Mouse (Mus musculus) ES-E14 (cell line): Measurements from ENCODE around the gene Catsperg1. TPM values are rescaled to one million over a fixed set of nuclear protein-coding genes. Genes with fewer than 3 reads are reported as not detected.

Experiments used
- DNase-seq: peaks from one replicate; pipeline ENCODE4 v3.0.0-alpha.2; 2013; ENCODE audit warnings: low read depth, low spot score
- H3K27ac ChIP-seq: 2 replicates; pipeline ENCODE4 v1.5.1; 2012; ENCODE audit warnings: low read depth, mild to moderate bottlenecking, low read length, moderate library complexity, mixed read lengths; ENCODE audit not compliant: poor library complexity, insufficient read depth, severe bottlenecking
- H3K36me3 ChIP-seq: 2 replicates; pipeline ENCODE4 v1.6.1; 2012; ENCODE audit warnings: mild to moderate bottlenecking, low read length, moderate library complexity, mixed read lengths; ENCODE audit not compliant: control insufficient read depth, poor library complexity, insufficient read depth, severe bottlenecking
- H3K4me1 ChIP-seq, 2 experiments: fragments of 150-350 bp in 1 of 2; sonication (generic) in 1 of 2; 2 replicates each; pipeline ENCODE4 v1.6.1; 2012; ENCODE audit warnings: low read length in 2 of 2, mild to moderate bottlenecking in 1 of 2, mixed read lengths in 1 of 2; ENCODE audit not compliant: control insufficient read depth in 2 of 2, insufficient read depth in 2 of 2, poor library complexity in 1 of 2
- H3K4me3 ChIP-seq, 2 experiments: fragments of 150-350 bp in 1 of 2; sonication (generic) in 1 of 2; 2 replicates each; pipeline ENCODE4 v1.5.1; 2012; ENCODE audit warnings: low read length in 2 of 2, low read depth in 1 of 2, mild to moderate bottlenecking in 1 of 2, mixed read lengths in 1 of 2; ENCODE audit not compliant: insufficient read depth in 1 of 2, poor library complexity in 1 of 2, severe bottlenecking in 1 of 2
- H3K9ac ChIP-seq: 2 replicates; pipeline ENCODE4 v1.6.1; 2012; ENCODE audit warnings: low read depth, mild to moderate bottlenecking, low read length, mixed read lengths; ENCODE audit not compliant: poor library complexity, insufficient read depth, severe bottlenecking
- H3K9me3 ChIP-seq: fragments of 150-350 bp; sonication (generic); 2 replicates; pipeline ENCODE4 v1.6.1; 2012; ENCODE audit warnings: low read depth, mild to moderate bottlenecking, low read length; ENCODE audit not compliant: control insufficient read depth, insufficient read depth
- CHD2 ChIP-seq: IDR thresholded peaks from 2 replicates; pipeline ENCODE4 v1.6.1; 2014; ENCODE audit warnings: mild to moderate bottlenecking, low read depth, low read length, inconsistent platforms
- HCFC1 ChIP-seq: IDR thresholded peaks from 2 replicates; pipeline ENCODE4 v1.6.1; 2012; ENCODE audit warnings: low read length, inconsistent platforms, borderline replicate concordance; ENCODE audit not compliant: insufficient read depth
- MAFK ChIP-seq: IDR thresholded peaks from 2 replicates; pipeline ENCODE4 v1.6.1; 2014; ENCODE audit warnings: mild to moderate bottlenecking, low read depth, low read length, inconsistent platforms; ENCODE audit not compliant: insufficient read depth
- ZC3H11A ChIP-seq: IDR thresholded peaks from 2 replicates; pipeline ENCODE4 v1.6.1; 2012; ENCODE audit warnings: low read depth, mild to moderate bottlenecking, inconsistent platforms, low read length, borderline replicate concordance
- ZNF384 ChIP-seq: IDR thresholded peaks from 2 replicates; pipeline ENCODE4 v1.6.1; 2012; ENCODE audit warnings: low read depth, low read length, inconsistent platforms
- in situ Hi-C, 2 experiments: fragments of 600-800 bp; cut with MboI; formaldehyde crosslinking; loops; one replicate each; pipeline ENCODE4 v1.15.1; 2025; ENCODE audit warnings: low sequenced_read_pairs in 2 of 2, inconsistent platforms in 1 of 2; ENCODE audit not compliant: unreplicated experiment in 2 of 2
- total RNA-seq: library from RNA; depleted of rRNA; stranded (reverse); fragments of 300-350 nt; gene quantifications from 2 replicates; pipeline ENCODE4 v1.2.3, GENCODE M21; 2012

Gene Catsperg1
- total RNA-seq, 1 experiment = 2.9 TPM

DNA sequence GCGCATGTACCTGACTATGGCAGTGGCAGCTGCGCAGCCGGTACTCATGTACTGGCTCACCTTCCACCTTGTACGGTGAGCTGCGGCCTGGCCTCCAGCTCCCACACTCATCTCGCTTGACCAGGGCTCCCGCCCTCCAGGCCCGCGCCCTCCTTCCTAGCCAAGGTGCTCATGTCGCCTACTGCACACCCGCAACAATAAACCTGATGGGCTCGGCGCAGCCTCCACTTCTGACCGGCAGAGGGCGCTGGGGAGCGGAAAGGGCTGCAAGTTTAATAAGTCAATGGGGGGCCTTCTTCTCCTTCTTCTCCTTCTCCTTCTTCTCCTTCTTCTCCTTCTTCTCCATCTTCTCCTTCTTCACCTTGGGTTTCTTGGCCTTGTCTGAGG is 33.5 kb upstream of the Catsperg1 start:
- H3K9ac ChIP-seq = peak overlapping the region; percentile 45; the same call in 1 of the 2 replicates
- DNase-seq = peak; percentile 83

DNA sequence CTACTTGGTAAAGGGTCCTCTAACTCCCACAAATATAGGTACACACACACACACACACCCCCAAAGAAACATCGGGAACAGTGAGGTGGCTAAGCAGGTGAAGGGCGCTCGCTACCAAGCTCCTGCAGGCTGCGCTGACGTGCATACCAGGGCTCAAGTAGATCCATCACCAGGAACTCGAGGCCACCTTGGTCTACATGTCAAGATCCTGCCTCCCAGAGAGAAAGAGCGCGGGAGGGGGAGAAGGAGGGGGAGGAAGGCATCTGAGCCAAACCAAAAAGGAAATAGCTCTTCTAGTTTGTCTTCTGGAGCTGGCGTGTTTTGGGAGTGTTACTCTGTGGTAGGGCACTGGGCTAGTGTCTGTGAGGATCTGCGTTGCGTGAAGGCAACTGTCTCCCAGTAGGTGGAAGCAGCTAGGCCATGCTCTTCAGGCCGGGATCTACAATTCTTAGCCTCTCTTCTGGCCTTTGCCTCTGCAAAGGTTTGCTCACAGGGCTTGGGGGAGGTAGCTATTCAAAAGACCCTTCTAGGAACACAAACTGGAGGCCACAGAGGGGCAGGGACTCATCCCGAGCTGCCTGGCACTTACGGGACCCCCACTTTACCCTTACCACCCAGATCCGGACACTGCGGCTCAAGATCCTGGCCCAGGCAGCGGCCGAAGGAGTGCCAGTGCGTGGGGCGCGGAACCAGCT is 32.9 kb upstream of the Catsperg1 start:
- no peak for DNase-seq
- no peaks in the 10 kb centered on the region for H3K9me3 ChIP-seq

More for the DNA sequence above, 33.5 kb upstream of the Catsperg1 start:
- Histone ChIP-seq H3K9me3 (no peaks in the 10 kb centered on the region), H3K4me3 (peak overlapping the region; percentile 48 to 57), H3K4me1 (peaks cover 0 to 17% of the 10 kb centered on the region in 2 experiments; a peak in 1 of 4 replicates), H3K36me3 (peaks cover 22% of the 10 kb centered on the region; the same call in 1 of the 2 replicates), H3K27ac (0 out of 2 replicates have a peak overlapping the region, but pooled peaks have one; percentile 56)
- no peak for TF ChIP-seq MAFK
- TF ChIP-seq ZNF384 = no peak
- no peak for TF ChIP-seq CHD2
- TF ChIP-seq HCFC1 = no peak
- TF ChIP-seq ZC3H11A = no peak
- in situ Hi-C loops = no loop called here

GRCm38 (mm10) chr7:29246015-29246414 is 32.2 kb upstream of the Catsperg1 start:
- Histone ChIP-seq H3K9me3 (no peaks in the 10 kb centered on the region), H3K27ac (no peak overlapping the region), H3K9ac (no peak overlapping the region), H3K4me3 (no peak overlapping the region), H3K36me3 (peaks cover 29% of the 10 kb centered on the region; the same call in 1 of the 2 replicates), H3K4me1 (peaks cover 0 to 17% of the 10 kb centered on the region in 2 experiments; a peak in 1 of 4 replicates)
- no peak for TF ChIP-seq ZC3H11A
- TF ChIP-seq ZNF384 = no peak
- DNase-seq = no peak
- in situ Hi-C loops = no loop called here

More for the DNA sequence above, 32.9 kb upstream of the Catsperg1 start:
- Histone ChIP-seq H3K4me1 (peaks cover 0 to 17% of the 10 kb centered on the region in 2 experiments; a peak in 1 of 4 replicates), H3K9ac (peak overlapping the region; percentile 12; the same call in 1 of the 2 replicates), H3K4me3 (peak overlapping the region; percentile 41 to 48; a peak in 3 of 4 replicates), H3K27ac (no peak overlapping the region), H3K36me3 (peaks cover 24% of the 10 kb centered on the region; the same call in 1 of the 2 replicates)
- in situ Hi-C loops = no loop called here
- TF ChIP-seq CHD2 = no peak
- no peak for TF ChIP-seq HCFC1
- no peak for TF ChIP-seq ZC3H11A
- no peak for TF ChIP-seq MAFK
- no peak for TF ChIP-seq ZNF384

DNA sequence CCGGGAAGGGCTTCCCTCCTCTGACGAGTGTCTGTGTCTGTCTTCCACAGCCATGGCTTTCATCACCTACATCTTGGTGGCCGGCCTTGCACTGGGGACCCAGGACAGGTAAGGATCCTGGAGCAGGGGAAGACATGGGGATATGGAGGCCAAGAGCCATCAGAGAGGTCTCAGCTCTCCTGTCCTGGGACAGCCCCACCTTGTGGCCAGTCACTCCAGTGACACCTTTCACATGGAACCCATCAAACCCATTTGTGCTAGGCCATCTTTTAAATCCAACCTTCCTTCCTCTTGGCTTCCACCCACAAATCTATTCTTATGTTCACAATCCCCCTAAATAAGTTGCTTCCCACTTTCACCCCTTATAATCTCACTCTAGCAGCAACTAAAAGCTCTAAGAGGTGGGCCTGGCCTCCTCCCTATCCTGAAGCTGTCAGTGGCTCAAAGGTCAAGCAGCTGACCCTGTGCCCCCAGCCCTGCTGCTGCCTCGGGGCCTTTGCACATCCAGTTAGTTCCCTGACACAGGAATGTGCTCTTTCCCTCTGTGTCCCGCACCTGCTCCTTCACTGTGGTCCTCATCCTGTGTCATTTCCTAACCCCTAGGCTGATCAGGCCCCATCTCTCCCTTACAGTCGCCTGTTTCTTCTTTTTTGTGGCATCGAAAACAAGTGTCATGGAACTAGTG is 31.0 kb upstream of the Catsperg1 start:
- TF ChIP-seq CHD2 (no peak), ZC3H11A (0 out of 2 replicates have a peak, but pooled peaks have one; percentile 13), ZNF384 (no peak), MAFK (no peak)
- Histone ChIP-seq H3K36me3 (peaks cover 29% of the 10 kb centered on the region; the same call in 1 of the 2 replicates), H3K27ac (no peak overlapping the region), H3K9ac (no peak overlapping the region), H3K4me1 (peaks cover 0 to 17% of the 10 kb centered on the region in 2 experiments; a peak in 1 of 4 replicates), H3K4me3 (no peak overlapping the region), H3K9me3 (no peaks in the 10 kb centered on the region)
- peak; percentile 46 for DNase-seq
- in situ Hi-C loops = no loop called here
